Mouse (Mus musculus): ENCODE results near the gene Olfr1377.
"Not testable (repeated sequence)": the region's sequence is repeated elsewhere in the genome, so short reads cannot be mapped to it uniquely, and the experiment has no call there.

- not testable (repeated sequence) for TF ChIP-seq CTCF (IDR thresholded peaks at IDR 0.05; ENCODE audit: control insufficient read depth, insufficient read depth, insufficient read length); CEBPB (IDR thresholded peaks at IDR 0.05; ENCODE audit: low read depth); MYOG (IDR thresholded peaks at IDR 0.05; ENCODE audit: control insufficient read depth, extremely low read depth, insufficient read length); USF1 (IDR thresholded peaks at IDR 0.05; ENCODE audit: low read depth); FOSL1 (IDR thresholded peaks at IDR 0.05; ENCODE audit: insufficient read depth, low read length, poor library complexity, severe bottlenecking); MYOD1 (IDR thresholded peaks at IDR 0.05; ENCODE audit: control insufficient read depth, insufficient read length, low read depth)
Measured at GRCm38 (mm10) chr11:51029381-51029780, 47.6 kb downstream of the Olfr1377 start.
